Mouse (Mus musculus) brain, adult 2 months (tissue): Measurements from ENCODE around the gene Rnf38.
A peak's percentile ranks its signal among the peaks of the same experiment; 100 is the strongest.

ENCODE experiments used
- DNase-seq: peaks from one replicate; pipeline ENCODE4 v3.0.0; 2011; ENCODE audit warnings: low read depth, low spot score

Rnf38 gene

GRCm38 (mm10) chr4:44224141-44224540, 9.4 kb downstream of the Rnf38 start:
- peak; percentile 53 for DNase-seq

GRCm38 (mm10) chr4:44223444-44223843, 10.1 kb downstream of the Rnf38 start:
- DNase-seq = no peak

- no peak for DNase-seq
Measured at GRCm38 (mm10) chr4:44216797-44217442, 16.7 kb downstream of the Rnf38 start.

GRCm38 (mm10) chr4:44199968-44200367, 33.6 kb downstream of the Rnf38 start:
- DNase-seq = peak; percentile 63

- DNase-seq = peak; percentile 27
Measured at GRCm38 (mm10) chr4:44187431-44187830, 46.2 kb downstream of the Rnf38 start.

- no peak for DNase-seq
Measured at GRCm38 (mm10) chr4:44183862-44184261, 49.7 kb downstream of the Rnf38 start.

- peak; percentile 16 for DNase-seq
Measured at GRCm38 (mm10) chr4:44179748-44180147, 53.8 kb downstream of the Rnf38 start.

- DNase-seq = peak; percentile 88
Measured at GRCm38 (mm10) chr4:44173177-44173576, 60.4 kb downstream of the Rnf38 start.

GRCm38 (mm10) chr4:44172676-44173075, 60.9 kb downstream of the Rnf38 start:
- no peak for DNase-seq

GRCm38 (mm10) chr4:44169884-44170283, 63.7 kb downstream of the Rnf38 start:
- DNase-seq = no peak

- no peak for DNase-seq
Measured at GRCm38 (mm10) chr4:44168816-44169215, 64.8 kb downstream of the Rnf38 start.

GRCm38 (mm10) chr4:44168231-44168647, 65.3 kb downstream of the Rnf38 start:
- peak; percentile 95 for DNase-seq

GRCm38 (mm10) chr4:44167397-44168121, 66.0 kb downstream of the Rnf38 start:
- DNase-seq = peak; percentile 90

- DNase-seq = no peak
Measured at GRCm38 (mm10) chr4:44166702-44167396, 66.7 kb downstream of the Rnf38 start.

GRCm38 (mm10) chr4:44164621-44165020, 69.0 kb downstream of the Rnf38 start:
- DNase-seq = no peak

GRCm38 (mm10) chr4:44163034-44163433, 70.6 kb downstream of the Rnf38 start:
- no peak for DNase-seq

GRCm38 (mm10) chr4:44160990-44161689, 72.4 kb downstream of the Rnf38 start:
- no peak for DNase-seq

GRCm38 (mm10) chr4:44159839-44160238, 73.8 kb downstream of the Rnf38 start:
- no peak for DNase-seq

- DNase-seq = peak; percentile 57
Measured at GRCm38 (mm10) chr4:44156481-44156880, 77.1 kb downstream of the Rnf38 start.

GRCm38 (mm10) chr4:44154884-44155283, 78.7 kb downstream of the Rnf38 start:
- no peak for DNase-seq

GRCm38 (mm10) chr4:44152904-44153303, 80.7 kb downstream of the Rnf38 start:
- DNase-seq = no peak

GRCm38 (mm10) chr4:44126805-44127204, 106.8 kb downstream of the Rnf38 start:
- DNase-seq = no peak
